Mouse (Mus musculus): Measurements from ENCODE around the gene Plcb1.

GRCm38 (mm10) chr2:134966131-134966530 is 180.3 kb downstream of the Plcb1 start:
- TF ChIP-seq CTCF (IDR thresholded peaks at IDR 0.05; ENCODE audit: insufficient read depth, low read length) (no peak), POLR2A (IDR thresholded peaks at IDR 0.05; ENCODE audit: borderline replicate concordance, extremely low read depth, low read depth, low read length) (no peak)

Measured in lung, adult 2 months (tissue).